Mouse (Mus musculus) lung, adult 2 months (tissue): ENCODE results near the gene Cdh12.

Source experiments
- CTCF ChIP-seq: fragments of 200-500 bp; IDR thresholded peaks from 2 replicates; pipeline ENCODE4 v1.5.1; 2011; ENCODE audit warnings: mild to moderate bottlenecking, low read length, control low read depth; ENCODE audit not compliant: insufficient read depth
- POLR2A ChIP-seq: fragments of 200-500 bp; IDR thresholded peaks from 2 replicates; pipeline ENCODE4 v1.6.1; 2011; ENCODE audit warnings: low read depth, mild to moderate bottlenecking, control low read depth, low read length, borderline replicate concordance; ENCODE audit errors: extremely low read depth

GRCm38 (mm10) chr15:21092824-21093223 lies 643.8 kb downstream of the Cdh12 start:
- TF ChIP-seq CTCF: no peak
- TF ChIP-seq POLR2A: no peak
